Mouse (Mus musculus) midbrain, postnatal 0 days (tissue): ENCODE measurements around the gene Adamts7. TPM values are rescaled to one million over a fixed set of nuclear protein-coding genes. Genes with fewer than 3 reads are reported as not detected.

Experiments used
- ATAC-seq: fragments of 200-750 bp; cut with Nextera tagmentation; 2 replicates; pipeline ENCODE4 v1.8.0; 2017; ENCODE audit warnings: moderate number of reproducible peaks, mild to moderate bottlenecking, moderate TSS enrichment, moderate library complexity; ENCODE audit not compliant: low FRiP score
- DNase-seq: peaks from one replicate; pipeline ENCODE4 v3.0.0-alpha.2; 2015; ENCODE audit warnings: low spot score
- H3K27ac ChIP-seq: fragments of 300-500 bp; sonication (generic); 2 replicates; pipeline ENCODE4 v1.5.1; 2014; ENCODE audit warnings: low read depth, mild to moderate bottlenecking, low read length, mixed read lengths
- H3K27me3 ChIP-seq: fragments of 300-500 bp; sonication (generic); 2 replicates; pipeline ENCODE4 v1.6.1; 2014; ENCODE audit warnings: low read length, control low read depth, mixed read lengths; ENCODE audit not compliant: insufficient read depth
- H3K36me3 ChIP-seq: fragments of 300-500 bp; sonication (generic); 2 replicates; pipeline ENCODE4 v1.6.1; 2014; ENCODE audit warnings: low read length, control low read depth, mixed read lengths; ENCODE audit not compliant: insufficient read depth
- H3K4me1 ChIP-seq: fragments of 300-500 bp; sonication (generic); 2 replicates; pipeline ENCODE4 v1.6.1; 2014; ENCODE audit warnings: mild to moderate bottlenecking, control low read depth, antibody characterized with exemption, low read length, mixed read lengths; ENCODE audit not compliant: insufficient read depth
- H3K4me2 ChIP-seq: fragments of 300-500 bp; sonication (generic); 2 replicates; pipeline ENCODE4 v1.6.1; 2014; ENCODE audit warnings: low read depth, mild to moderate bottlenecking, low read length, mixed read lengths; ENCODE audit not compliant: poor library complexity, severe bottlenecking
- H3K4me3 ChIP-seq: fragments of 300-500 bp; sonication (generic); 2 replicates; pipeline ENCODE4 v1.5.1; 2014; ENCODE audit warnings: low read depth, mild to moderate bottlenecking, low read length, moderate library complexity
- H3K9ac ChIP-seq: fragments of 300-500 bp; sonication (generic); replicated peaks from 2 replicates; pipeline ENCODE4 v1.6.1; 2014; ENCODE audit warnings: mild to moderate bottlenecking, low read length, moderate library complexity, mixed read lengths; ENCODE audit not compliant: poor library complexity, severe bottlenecking
- H3K9me3 ChIP-seq: fragments of 300-500 bp; sonication (generic); 2 replicates; pipeline ENCODE4 v1.6.1; 2016; ENCODE audit warnings: low read length, control low read depth
- CTCF ChIP-seq: IDR thresholded peaks from 2 replicates; pipeline ENCODE4 v1.5.1; 2016; ENCODE audit warnings: antibody characterized with exemption, mild to moderate bottlenecking
- WGBS: fragments of 180-500 bp; shearing (Covaris S2); extraction: QIAGEN DNeasy Blood & Tissue Kit; methylation state at CpG from one replicate; pipeline ENCODE4 v1.1.7; 2014; 5-methylcytosine and 5-hydroxymethylcytosine counted together
- polyA plus RNA-seq: library from polyadenylated mRNA; unstranded; fragments of >200 nt; fragmentation: Nextera tagmentation; extraction: Ambion mirVana; gene quantifications from 2 replicates; pipeline ENCODE4 v1.2.1, GENCODE M21; 2015
- total RNA-seq: library from RNA; depleted of rRNA; stranded (reverse); fragments of >200 nt; gene quantifications from 2 replicates; pipeline ENCODE4 v1.2.3, GENCODE M21; 2014

Gene Adamts7
- total and polyA plus RNA-seq, 2 experiments from 2014 or later, result 3.1 to 8.9 TPM

DNA sequence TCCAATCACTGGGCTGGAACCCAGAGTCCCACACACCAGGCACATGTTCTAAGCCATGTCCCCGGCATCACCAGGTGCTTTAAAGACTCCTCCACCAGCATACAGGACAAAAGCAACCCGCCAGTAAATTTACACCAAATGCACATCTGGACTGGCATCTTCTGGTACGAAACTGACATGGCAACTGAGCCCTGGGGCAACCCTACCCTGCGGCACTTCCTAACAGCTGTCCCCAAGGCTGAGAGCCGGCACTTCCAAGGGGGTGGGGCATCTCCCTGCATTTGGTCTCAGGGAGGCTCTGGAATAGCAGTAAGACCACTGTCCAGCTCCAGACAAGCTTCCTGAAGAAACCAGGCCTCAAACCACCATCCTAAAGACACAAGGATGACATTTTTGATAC is 40.4 kb downstream of the Adamts7 start:
- no peak for DNase-seq

GRCm38 (mm10) chr9:90204396-90204915 is 41.6 kb downstream of the Adamts7 start:
- no peaks in the 10 kb centered on the region for H3K4me1 ChIP-seq
- no peaks in the 10 kb centered on the region for H3K27me3 ChIP-seq
- H3K27ac ChIP-seq, result no peak overlapping the region
- H3K36me3 ChIP-seq, result peaks cover 36% of the 10 kb centered on the region
- no peak overlapping the region for H3K4me2 ChIP-seq
- no peaks in the 10 kb centered on the region for H3K9me3 ChIP-seq
- H3K4me3 ChIP-seq, result no peak overlapping the region
- 62% methylated on average over 8 of the region's 8 CpGs for WGBS
- ATAC-seq, result no peak
- no peak overlapping the region for H3K9ac ChIP-seq
- peak; percentile 54 for TF ChIP-seq CTCF
- no peak for DNase-seq

More for the DNA sequence above, 40.4 kb downstream of the Adamts7 start:
- Histone ChIP-seq H3K27me3 (no peaks in the 10 kb centered on the region), H3K4me2 (no peak overlapping the region), H3K9ac (no peak overlapping the region), H3K4me3 (no peak overlapping the region), H3K36me3 (peaks cover 33% of the 10 kb centered on the region), H3K4me1 (no peaks in the 10 kb centered on the region), H3K27ac (no peak overlapping the region), H3K9me3 (no peaks in the 10 kb centered on the region)
- ATAC-seq, result no peak
- 86% methylated on average over 5 of the region's 5 CpGs for WGBS
- TF ChIP-seq CTCF, result no peak

DNA sequence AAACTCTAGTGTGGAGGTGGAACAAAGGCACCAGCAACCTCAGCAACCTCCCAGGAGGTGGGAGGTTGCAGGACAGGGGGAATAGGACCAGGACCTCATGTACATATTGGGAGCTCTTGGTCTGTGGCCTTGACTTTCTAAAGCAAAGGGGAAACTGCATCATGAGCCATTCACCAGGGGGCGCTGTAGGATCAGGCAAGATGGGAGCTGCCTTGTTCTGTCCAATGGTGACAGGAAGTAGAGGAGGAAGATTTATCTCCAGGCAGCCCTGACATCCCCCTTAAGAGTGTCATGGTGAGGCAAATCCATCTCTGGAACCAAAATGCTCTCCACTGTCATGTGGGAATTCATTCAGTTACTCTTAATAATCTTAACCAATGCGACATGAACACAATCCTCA is 43.6 kb downstream of the Adamts7 start:
- ATAC-seq (peak; percentile 54; the same call in 1 of the 2 replicates), DNase-seq (peak; percentile 82)
- Histone ChIP-seq H3K4me3 (no peak overlapping the region), H3K27me3 (no peaks in the 10 kb centered on the region), H3K4me2 (no peak overlapping the region), H3K9me3 (no peaks in the 10 kb centered on the region), H3K36me3 (peaks cover 32% of the 10 kb centered on the region), H3K4me1 (no peaks in the 10 kb centered on the region), H3K9ac (no peak overlapping the region), H3K27ac (no peak overlapping the region)
- TF ChIP-seq CTCF, result peak; percentile 87
- 46% methylated on average over 2 of the region's 2 CpGs for WGBS

- peaks cover 24% of the 10 kb centered on the region for H3K36me3 ChIP-seq
- WGBS, result 92% methylated on average over 8 of the region's 8 CpGs
- DNase-seq, result no peak
- no peak overlapping the region for H3K9ac ChIP-seq
- no peak for ATAC-seq
- no peak for TF ChIP-seq CTCF
- no peak overlapping the region for H3K27ac ChIP-seq
- H3K4me1 ChIP-seq, result no peaks in the 10 kb centered on the region
- H3K9me3 ChIP-seq, result no peaks in the 10 kb centered on the region
- no peak overlapping the region for H3K4me3 ChIP-seq
- no peak overlapping the region for H3K4me2 ChIP-seq
- H3K27me3 ChIP-seq, result no peaks in the 10 kb centered on the region
Measured at GRCm38 (mm10) chr9:90207808-90208207, 44.9 kb downstream of the Adamts7 start.

GRCm38 (mm10) chr9:90208655-90209054 is 45.8 kb downstream of the Adamts7 start:
- no peak for TF ChIP-seq CTCF
- Histone ChIP-seq H3K27me3 (no peaks in the 10 kb centered on the region), H3K36me3 (peaks cover 26% of the 10 kb centered on the region), H3K4me3 (no peak overlapping the region), H3K27ac (no peak overlapping the region), H3K4me2 (no peak overlapping the region), H3K4me1 (no peaks in the 10 kb centered on the region), H3K9ac (no peak overlapping the region), H3K9me3 (no peaks in the 10 kb centered on the region)
- ATAC-seq, result no peak
- no peak for DNase-seq
- 86% methylated on average over 6 of the region's 6 CpGs for WGBS

- DNase-seq (no peak), ATAC-seq (no peak)
- H3K27me3 ChIP-seq, result no peaks in the 10 kb centered on the region
- H3K36me3 ChIP-seq, result peaks cover 33% of the 10 kb centered on the region
- no peak overlapping the region for H3K4me3 ChIP-seq
- no peaks in the 10 kb centered on the region for H3K4me1 ChIP-seq
- H3K4me2 ChIP-seq, result no peak overlapping the region
- H3K9me3 ChIP-seq, result no peaks in the 10 kb centered on the region
- no peak overlapping the region for H3K27ac ChIP-seq
- no peak for TF ChIP-seq CTCF
- no peak overlapping the region for H3K9ac ChIP-seq
- WGBS, result 70% methylated on average over 3 of the region's 3 CpGs
Measured at GRCm38 (mm10) chr9:90213127-90213526, 50.3 kb downstream of the Adamts7 start.
